Mouse (Mus musculus) MEL (cell line): ENCODE measurements around the gene Dtx3l. TPM values are rescaled to one million over a fixed set of nuclear protein-coding genes. Genes with fewer than 3 reads are reported as not detected.

ENCODE experiments used
- DNase-seq: peaks from one replicate; pipeline ENCODE4 v3.0.0; 2011; ENCODE audit warnings: low read depth, low spot score
- H3K27ac ChIP-seq: 2 replicates; pipeline ENCODE4 v1.5.1; 2012; ENCODE audit warnings: low read depth, mild to moderate bottlenecking, control low read depth, low read length, moderate library complexity; ENCODE audit not compliant: control insufficient read depth
- H3K27me3 ChIP-seq, 2 experiments: fragments of 150-350 bp in 1 of 2; sonication (generic) in 1 of 2; 2 replicates each; pipeline ENCODE4 v1.6.1; 2012; ENCODE audit warnings: low read length in 2 of 2, mild to moderate bottlenecking in 2 of 2, improper control_type of control experiment in 1 of 2, moderate library complexity in 1 of 2; ENCODE audit not compliant: insufficient read depth in 2 of 2, control insufficient read depth in 1 of 2
- H3K36me3 ChIP-seq, 2 experiments: 2 replicates each; pipeline ENCODE4 v1.6.1; 2012 to 2014; ENCODE audit warnings: low read length in 2 of 2, improper control_type of control experiment in 1 of 2, inconsistent platforms in 1 of 2, mild to moderate bottlenecking in 1 of 2; ENCODE audit not compliant: insufficient read depth in 2 of 2, control insufficient read depth in 1 of 2
- H3K4me1 ChIP-seq, 2 experiments: fragments of 150-350 bp in 1 of 2; sonication (generic) in 1 of 2; 2 replicates each; pipeline ENCODE4 v1.6.1; 2012; ENCODE audit warnings: low read length in 2 of 2, improper control_type of control experiment in 1 of 2, mild to moderate bottlenecking in 1 of 2; ENCODE audit not compliant: insufficient read depth in 2 of 2, control insufficient read depth in 1 of 2
- H3K4me3 ChIP-seq, 2 experiments: fragments of 150-350 bp in 1 of 2; sonication (generic) in 1 of 2; 2 replicates each; pipeline ENCODE4 v1.5.1; 2012; ENCODE audit warnings: low read depth in 2 of 2, low read length in 2 of 2, mild to moderate bottlenecking in 2 of 2, moderate library complexity in 2 of 2, control low read depth in 1 of 2, improper control_type of control experiment in 1 of 2; ENCODE audit not compliant: control insufficient read depth in 1 of 2, insufficient read depth in 1 of 2
- H3K79me2 ChIP-seq: 2 replicates; pipeline ENCODE4 v1.6.1; 2012; ENCODE audit warnings: mild to moderate bottlenecking, low read length, moderate library complexity; ENCODE audit not compliant: control insufficient read depth, poor library complexity, insufficient read depth
- H3K9ac ChIP-seq: 2 replicates; pipeline ENCODE4 v1.6.1; 2012; ENCODE audit warnings: low read depth, mild to moderate bottlenecking, control low read depth, low read length, moderate library complexity; ENCODE audit not compliant: control insufficient read depth, poor library complexity, severe bottlenecking
- H3K9me3 ChIP-seq: fragments of 150-350 bp; sonication (generic); replicated peaks from 2 replicates; pipeline ENCODE4 v1.6.1; 2012; ENCODE audit warnings: mild to moderate bottlenecking, low read length, improper control_type of control experiment, moderate library complexity; ENCODE audit not compliant: insufficient read depth
- BHLHE40 ChIP-seq: IDR thresholded peaks from 2 replicates; pipeline ENCODE4 v1.6.1; 2012; ENCODE audit warnings: low read depth, mild to moderate bottlenecking, inconsistent platforms, low read length, improper control_type of control experiment, borderline replicate concordance
- CHD1 ChIP-seq: IDR thresholded peaks from 2 replicates; pipeline ENCODE4 v1.6.1; 2012; ENCODE audit warnings: low read depth, mild to moderate bottlenecking, inconsistent platforms, low read length, improper control_type of control experiment
- CHD2 ChIP-seq: IDR thresholded peaks from 2 replicates; pipeline ENCODE4 v1.6.1; 2011; ENCODE audit warnings: low read length, improper control_type of control experiment
- CTCF ChIP-seq, 3 experiments: IDR thresholded peaks in 2 of 3; conservative IDR thresholded peaks in 1 of 3; 2 replicates each; pipeline ENCODE4 v1.5.1; 2011 to 2012; ENCODE audit warnings: low read length in 3 of 3, low read depth in 2 of 3, mild to moderate bottlenecking in 2 of 3, improper control_type of control experiment in 1 of 3, inconsistent platforms in 1 of 3, mixed read lengths in 1 of 3, moderate library complexity in 1 of 3; ENCODE audit not compliant: control insufficient read depth in 1 of 3, insufficient read depth in 1 of 3, poor library complexity in 1 of 3, severe bottlenecking in 1 of 3
- E2F4 ChIP-seq: IDR thresholded peaks from 2 replicates; pipeline ENCODE4 v1.6.1; 2011; ENCODE audit warnings: low read depth, low read length, improper control_type of control experiment, borderline replicate concordance
- EP300 ChIP-seq, 2 experiments: IDR thresholded peaks; 2 replicates each; pipeline ENCODE4 v1.6.1; 2011; ENCODE audit warnings: improper control_type of control experiment in 2 of 2, low read length in 2 of 2, low read depth in 1 of 2, mild to moderate bottlenecking in 1 of 2
- ETS1 ChIP-seq: IDR thresholded peaks from 2 replicates; pipeline ENCODE4 v1.6.1; 2012; ENCODE audit warnings: low read depth, mild to moderate bottlenecking, inconsistent platforms, low read length, improper control_type of control experiment, moderate library complexity
- GABPA ChIP-seq: IDR thresholded peaks from 2 replicates; pipeline ENCODE4 v1.6.1; 2012; ENCODE audit warnings: low read depth, mild to moderate bottlenecking, inconsistent platforms, low read length, improper control_type of control experiment, moderate library complexity
- HCFC1 ChIP-seq: IDR thresholded peaks from 2 replicates; pipeline ENCODE4 v1.6.1; 2012; ENCODE audit warnings: low read depth, mild to moderate bottlenecking, inconsistent platforms, low read length, improper control_type of control experiment, moderate library complexity
- JUND ChIP-seq: IDR thresholded peaks from 2 replicates; pipeline ENCODE4 v1.6.1; 2011; ENCODE audit warnings: low read depth, mild to moderate bottlenecking, improper control_type of control experiment, low read length
- KAT2A ChIP-seq: conservative IDR thresholded peaks from 2 replicates; pipeline ENCODE4 v1.6.1; 2012; ENCODE audit warnings: low read depth, low read length, improper control_type of control experiment, inconsistent platforms
- MAFK ChIP-seq: IDR thresholded peaks from 2 replicates; pipeline ENCODE4 v1.6.1; 2011; ENCODE audit warnings: low read depth, mild to moderate bottlenecking, low read length, improper control_type of control experiment, borderline replicate concordance
- MAZ ChIP-seq: IDR thresholded peaks from 2 replicates; pipeline ENCODE4 v1.6.1; 2012; ENCODE audit warnings: low read depth, mild to moderate bottlenecking, inconsistent platforms, low read length, improper control_type of control experiment
- MEF2A ChIP-seq: IDR thresholded peaks from 2 replicates; pipeline ENCODE4 v1.6.1; 2014; ENCODE audit warnings: low read depth, mild to moderate bottlenecking, inconsistent platforms, low read length, improper control_type of control experiment; ENCODE audit not compliant: poor library complexity, insufficient replicate concordance, severe bottlenecking; ENCODE audit errors: extremely low read depth
- MXI1 ChIP-seq: IDR thresholded peaks from 2 replicates; pipeline ENCODE4 v1.6.1; 2011; ENCODE audit warnings: mild to moderate bottlenecking, low read depth, low read length, improper control_type of control experiment
- MYB ChIP-seq: IDR thresholded peaks from 2 replicates; pipeline ENCODE4 v1.6.1; 2011; ENCODE audit warnings: mild to moderate bottlenecking, low read depth, low read length, improper control_type of control experiment
- MYC ChIP-seq: IDR thresholded peaks from 2 replicates; pipeline ENCODE4 v1.6.1; 2011; ENCODE audit warnings: low read depth, mild to moderate bottlenecking, low read length, improper control_type of control experiment, moderate library complexity
- NELFE ChIP-seq: IDR thresholded peaks from 2 replicates; pipeline ENCODE4 v1.6.1; 2011; ENCODE audit warnings: low read depth, low read length, improper control_type of control experiment
- NRF1 ChIP-seq: IDR thresholded peaks from 2 replicates; pipeline ENCODE4 v1.6.1; 2014; ENCODE audit warnings: low read depth, mild to moderate bottlenecking, inconsistent platforms, low read length, improper control_type of control experiment, moderate library complexity; ENCODE audit not compliant: poor library complexity, insufficient read depth, severe bottlenecking
- POLR2A ChIP-seq, 2 experiments: IDR thresholded peaks; 2 replicates each; pipeline ENCODE4 v1.6.1; 2011 to 2012; ENCODE audit warnings: low read length in 2 of 2, mild to moderate bottlenecking in 2 of 2, control low read depth in 1 of 2, improper control_type of control experiment in 1 of 2, low read depth in 1 of 2, moderate library complexity in 1 of 2; ENCODE audit not compliant: control insufficient read depth in 1 of 2, insufficient read depth in 1 of 2, poor library complexity in 1 of 2
- POLR2AphosphoS2 ChIP-seq: IDR thresholded peaks from 2 replicates; pipeline ENCODE4 v1.6.1; 2011; ENCODE audit warnings: low read length, improper control_type of control experiment
- RAD21 ChIP-seq: IDR thresholded peaks from 2 replicates; pipeline ENCODE4 v1.6.1; 2011; ENCODE audit warnings: mild to moderate bottlenecking, low read depth, low read length, improper control_type of control experiment
- RCOR1 ChIP-seq: IDR thresholded peaks from 2 replicates; pipeline ENCODE4 v1.6.1; 2012; ENCODE audit warnings: low read depth, mild to moderate bottlenecking, inconsistent platforms, low read length, improper control_type of control experiment
- SIN3A ChIP-seq: IDR thresholded peaks from 2 replicates; pipeline ENCODE4 v1.6.1; 2012; ENCODE audit warnings: low read length, improper control_type of control experiment, inconsistent platforms
- SMC3 ChIP-seq: IDR thresholded peaks from 2 replicates; pipeline ENCODE4 v1.6.1; 2011; ENCODE audit warnings: low read depth, low read length, improper control_type of control experiment
- TAL1 ChIP-seq: IDR thresholded peaks from 2 replicates; pipeline ENCODE4 v1.6.1; 2012; ENCODE audit warnings: mild to moderate bottlenecking, inconsistent platforms, low read length, moderate library complexity, mixed read lengths
- TBP ChIP-seq: IDR thresholded peaks from 2 replicates; pipeline ENCODE4 v1.8.0; 2011; ENCODE audit warnings: low read depth, low read length, improper control_type of control experiment
- TCF12 ChIP-seq: IDR thresholded peaks from 2 replicates; pipeline ENCODE4 v1.6.1; 2014; ENCODE audit warnings: low read depth, mild to moderate bottlenecking, inconsistent platforms, low read length, improper control_type of control experiment, moderate library complexity
- UBTF ChIP-seq: IDR thresholded peaks from 2 replicates; pipeline ENCODE4 v1.6.1; 2012; ENCODE audit warnings: low read depth, mild to moderate bottlenecking, inconsistent platforms, low read length, improper control_type of control experiment, moderate library complexity, borderline replicate concordance; ENCODE audit not compliant: insufficient read depth
- USF1 ChIP-seq: IDR thresholded peaks from 2 replicates; pipeline ENCODE4 v1.6.1; 2014; ENCODE audit warnings: low read depth, mild to moderate bottlenecking, inconsistent platforms, low read length, improper control_type of control experiment, moderate library complexity
- USF2 ChIP-seq, 2 experiments: IDR thresholded peaks; 2 replicates each; pipeline ENCODE4 v1.6.1; 2011 to 2012; ENCODE audit warnings: improper control_type of control experiment in 2 of 2, low read length in 2 of 2, borderline replicate concordance in 1 of 2, inconsistent platforms in 1 of 2, low read depth in 1 of 2, mild to moderate bottlenecking in 1 of 2; ENCODE audit not compliant: insufficient read depth in 1 of 2
- ZC3H11A ChIP-seq: IDR thresholded peaks from 2 replicates; pipeline ENCODE4 v1.6.1; 2012; ENCODE audit warnings: low read depth, mild to moderate bottlenecking, inconsistent platforms, low read length, improper control_type of control experiment
- ZKSCAN1 ChIP-seq: IDR thresholded peaks from 2 replicates; pipeline ENCODE4 v1.6.1; 2012; ENCODE audit warnings: low read depth, mild to moderate bottlenecking, inconsistent platforms, low read length, improper control_type of control experiment, moderate library complexity
- ZNF384 ChIP-seq: IDR thresholded peaks from 2 replicates; pipeline ENCODE4 v1.6.1; 2012; ENCODE audit warnings: low read depth, mild to moderate bottlenecking, inconsistent platforms, low read length, improper control_type of control experiment
- polyA plus RNA-seq, 2 experiments: library from polyadenylated mRNA; stranded (reverse) in 1 of 2; unstranded in 1 of 2; fragments of >175 nt in 1 of 2; fragments of >200 nt in 1 of 2; gene quantifications; 2 replicates each; pipeline versions ENCODE4 v1.2.1 to v1.2.4; 2012; ENCODE audit warnings: low replicate concordance in 2 of 2, low read depth in 1 of 2; ENCODE audit not compliant: insufficient read length in 2 of 2, insufficient read depth in 1 of 2, missing spikeins in 1 of 2
- total RNA-seq: library from RNA; depleted of rRNA; stranded (reverse); fragments of 300-350 nt; gene quantifications from 2 replicates; pipeline ENCODE4 v1.2.3, GENCODE M21; 2012; rRNA removed

The Dtx3l gene
- total RNA-seq = 3.5 and 3.9 TPM in 2 replicates
- 1 to 10 TPM in 1 of 2 experiments, not detected in 1; 6.0 TPM for polyA plus RNA-seq

DNA sequence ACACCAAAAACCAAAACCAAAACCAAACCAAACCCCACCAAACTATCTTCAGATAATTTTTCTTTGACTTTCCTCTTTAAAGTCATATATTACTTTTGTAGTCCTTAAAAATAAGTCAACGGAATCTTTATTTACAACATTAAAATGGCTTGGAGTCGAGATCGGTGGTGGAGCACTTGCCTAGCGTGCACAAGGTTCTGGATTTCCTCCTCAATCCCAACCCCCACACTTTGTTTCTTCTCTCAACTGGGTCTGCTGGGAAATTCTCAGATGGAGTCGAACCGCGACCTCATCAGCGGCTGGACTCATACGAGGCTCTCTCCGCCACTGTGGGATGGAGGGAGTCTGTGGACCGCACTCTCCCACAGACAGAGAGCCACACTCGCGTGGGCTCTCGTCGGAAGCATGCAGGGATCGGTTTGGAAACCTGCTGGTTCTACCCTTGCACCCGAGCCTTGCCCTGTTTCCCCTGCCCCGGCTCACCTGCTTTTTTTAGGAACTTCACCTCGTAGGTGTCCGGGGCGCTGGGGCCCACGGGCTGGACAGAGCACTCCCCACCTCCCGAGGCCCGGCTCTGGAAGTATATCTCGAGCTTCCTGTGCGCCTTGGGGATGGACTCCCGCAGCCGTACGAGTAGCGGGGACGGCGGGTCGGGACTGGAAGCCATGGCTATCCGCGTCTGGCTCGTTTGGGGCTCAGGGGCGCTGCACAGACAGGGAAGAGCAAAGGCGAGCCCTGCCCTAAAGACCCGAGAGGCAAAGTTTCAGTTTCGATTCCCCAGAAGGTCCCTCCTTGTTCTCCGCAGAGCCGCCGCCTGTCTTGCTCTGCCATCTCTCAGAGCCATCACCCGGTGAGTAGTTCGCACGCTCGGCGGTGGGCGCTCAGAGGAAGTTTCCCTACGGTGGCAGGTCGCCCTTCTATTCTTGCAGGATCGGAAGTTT is at the start of gene Dtx3l, which contains the start of gene Parp9:
Gene Dtx3l, minus strand, starts transcription at position 941 of the 941 bp plus-strand sequence.
Gene Parp9, plus strand, starts transcription at position 260 of the 941 bp plus-strand sequence.
- DNase-seq = peak; percentile 78
- peak within 1 kb of the TSS; percentile 92 for H3K9ac ChIP-seq
- peaks cover 0 to 4% of the 10 kb centered on the region in 2 experiments; a peak in 1 of 4 replicates for H3K36me3 ChIP-seq
- H3K79me2 ChIP-seq = peaks cover 7% of the 10 kb centered on the region; the same call in 1 of the 2 replicates
- no peaks in the 10 kb centered on the region for H3K27me3 ChIP-seq
- H3K9me3 ChIP-seq = no peaks in the 10 kb centered on the region
- H3K4me3 ChIP-seq = peak within 1 kb of the TSS; percentile 97 to 99
- peaks cover 0 to 8% of the 10 kb centered on the region in 2 experiments; a peak in 2 of 4 replicates for H3K4me1 ChIP-seq
- peak within 1 kb of the TSS; percentile 53 for H3K27ac ChIP-seq
- TF ChIP-seq E2F4 = no peak
- TF ChIP-seq EP300 (IDR thresholded peaks at IDR 0.05; ENCODE audit: low read depth in 1 of 2, low read length in 2 of 2) = no peak
- no peak for TF ChIP-seq KAT2A
- peak; percentile 44; the same call in 1 of the 2 replicates for TF ChIP-seq MYC
- TF ChIP-seq ZC3H11A = no peak
- peak; percentile 25; the same call in 1 of the 2 replicates for TF ChIP-seq ETS1
- TF ChIP-seq JUND = no peak
- no peak for TF ChIP-seq ZKSCAN1
- TF ChIP-seq NELFE = no peak
- TF ChIP-seq BHLHE40 = no peak
- TF ChIP-seq SMC3 = no peak
- peak; percentile 31; the same call in 1 of the 2 replicates for TF ChIP-seq HCFC1
- TF ChIP-seq TBP = peak; percentile 50
- no peak for TF ChIP-seq ZNF384
- TF ChIP-seq SIN3A = 0 out of 2 replicates have a peak, but pooled peaks have one; percentile 15
- no peak for TF ChIP-seq RAD21
- no peak for TF ChIP-seq MEF2A
- no peak for TF ChIP-seq USF1
- TF ChIP-seq POLR2AphosphoS2 = no peak
- no peak for TF ChIP-seq GABPA
- TF ChIP-seq RCOR1 = no peak
- TF ChIP-seq MYB = no peak
- TF ChIP-seq TCF12 = peak; percentile 30; the same call in 1 of the 2 replicates
- TF ChIP-seq CHD2 = no peak
- TF ChIP-seq MAFK = no peak
- no peak for TF ChIP-seq NRF1
- TF ChIP-seq UBTF = 0 out of 2 replicates have a peak, but pooled peaks have one; percentile 51
- TF ChIP-seq CTCF (IDR thresholded peaks at IDR 0.05 in 2 of 3, conservative IDR thresholded peaks at IDR 0.05 in 1 of 3; ENCODE audit: control insufficient read depth in 1 of 3, insufficient read depth in 1 of 3, low read depth in 2 of 3, low read length in 3 of 3, poor library complexity in 1 of 3, severe bottlenecking in 1 of 3) = no peak
- TF ChIP-seq MAZ = no peak
- peak; percentile 35; the same call in 1 of the 2 replicates for TF ChIP-seq CHD1
- TF ChIP-seq USF2 (IDR thresholded peaks at IDR 0.05; ENCODE audit: borderline replicate concordance in 1 of 2, insufficient read depth in 1 of 2, low read depth in 1 of 2, low read length in 2 of 2) = no peak
- TF ChIP-seq TAL1 = no peak
- peak in 1 of 2 experiments; percentile 60; a peak in 3 of 4 replicates for TF ChIP-seq POLR2A (IDR thresholded peaks at IDR 0.05; ENCODE audit: control insufficient read depth in 1 of 2, insufficient read depth in 1 of 2, low read depth in 1 of 2, low read length in 2 of 2, poor library complexity in 1 of 2)
- TF ChIP-seq MXI1 = no peak; the same call in none of the 2 replicates
